Mouse (Mus musculus): Measurements from ENCODE around the gene Cdc42bpa.
A peak's percentile ranks its signal among the peaks of the same experiment; 100 is the strongest.

Gene Cdc42bpa

DNA sequence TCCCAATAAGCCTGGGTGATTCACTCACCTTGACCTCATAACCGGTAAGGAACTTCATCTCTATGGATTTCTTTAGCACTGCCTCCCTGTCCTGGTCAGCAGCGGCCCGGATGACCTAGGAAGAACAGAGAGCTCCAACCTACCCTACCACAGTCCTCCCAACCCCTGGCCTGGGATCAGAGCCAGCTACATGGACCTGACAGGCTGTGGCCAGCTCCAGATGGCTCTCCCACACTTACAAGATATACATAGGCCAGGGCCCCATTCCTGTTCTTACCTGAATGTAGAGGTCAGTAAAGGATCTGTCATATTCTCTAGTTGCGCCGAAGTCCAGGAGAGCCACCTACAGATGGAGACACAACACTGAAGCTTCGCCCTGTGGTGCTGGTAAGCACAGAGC lies 208.0 kb downstream of the Cdc42bpa start:
- no peak for TF ChIP-seq CTCF (conservative IDR thresholded peaks at IDR 0.05; ENCODE audit: low read length)
- no peak for TF ChIP-seq NANOG (IDR thresholded peaks at IDR 0.05; ENCODE audit: borderline replicate concordance, low read length)
- no peak for TF ChIP-seq POU5F1 (IDR thresholded peaks at IDR 0.05; ENCODE audit: borderline replicate concordance, low read length)
- Histone ChIP-seq H3K27me3 (ENCODE audit: insufficient read depth, low read length) (no peaks in the 10 kb centered on the region), H3K9me3 (ENCODE audit: low read length) (no peaks in the 10 kb centered on the region), H3K4me3 (replicated peaks; ENCODE audit: low read length) (no peak overlapping the region), H3K4me1 (replicated peaks; ENCODE audit: low read depth, low read length) (peaks cover 7% of the 10 kb centered on the region; the same call in 1 of the 2 replicates), H3K36me3 (ENCODE audit: insufficient read depth, low read length) (peaks cover 52% of the 10 kb centered on the region)

DNA sequence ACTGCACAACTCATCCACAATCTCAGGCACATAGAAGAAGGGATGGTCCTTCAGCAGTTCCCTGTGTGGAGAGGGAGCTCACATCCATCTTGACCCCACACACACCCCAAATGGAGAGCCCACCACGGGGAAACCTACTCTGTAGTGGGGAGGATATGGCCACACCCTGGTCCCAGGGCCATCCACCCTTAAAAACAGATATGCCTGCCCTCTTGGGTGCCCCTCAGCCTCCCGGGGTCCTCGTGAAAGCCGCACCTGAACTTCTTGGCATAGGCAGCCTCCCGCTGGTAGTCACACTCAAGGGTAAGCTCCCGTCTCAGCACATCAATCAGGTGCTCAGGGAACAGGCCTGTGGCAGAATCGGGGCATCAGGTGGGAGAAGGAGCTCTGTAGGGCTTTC lies 208.9 kb downstream of the Cdc42bpa start:
- H3K9me3 ChIP-seq (ENCODE audit: low read length), result no peaks in the 10 kb centered on the region
- TF ChIP-seq NANOG (IDR thresholded peaks at IDR 0.05; ENCODE audit: borderline replicate concordance, low read length) (no peak), CTCF (conservative IDR thresholded peaks at IDR 0.05; ENCODE audit: low read length) (no peak), POU5F1 (IDR thresholded peaks at IDR 0.05; ENCODE audit: borderline replicate concordance, low read length) (no peak)
- H3K4me1 ChIP-seq (replicated peaks; ENCODE audit: low read depth, low read length), result peaks cover 7% of the 10 kb centered on the region; the same call in 1 of the 2 replicates
- H3K27me3 ChIP-seq (ENCODE audit: insufficient read depth, low read length), result no peaks in the 10 kb centered on the region
- H3K4me3 ChIP-seq (replicated peaks; ENCODE audit: low read length), result no peak overlapping the region
- H3K36me3 ChIP-seq (ENCODE audit: insufficient read depth, low read length), result peaks cover 52% of the 10 kb centered on the region

DNA sequence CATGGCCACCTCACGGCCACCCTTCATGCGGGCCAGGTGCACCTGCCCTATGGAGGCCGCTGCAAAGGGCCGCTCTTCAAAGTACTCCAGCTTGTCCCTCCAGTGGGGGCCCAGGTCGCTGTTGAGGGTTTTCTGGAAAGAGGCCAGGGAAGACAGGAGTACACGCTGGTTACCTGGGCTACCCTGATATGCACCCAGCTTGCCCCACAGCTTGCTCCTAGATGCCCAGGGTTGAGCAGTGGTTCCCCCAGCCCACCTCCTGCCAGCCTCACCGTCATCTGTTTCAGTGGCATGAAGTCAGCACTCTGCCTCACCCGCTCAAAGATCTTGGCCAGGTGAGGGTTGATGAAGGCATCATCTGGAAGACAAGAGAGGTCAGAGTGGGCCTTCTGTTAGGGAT lies 209.8 kb downstream of the Cdc42bpa start:
- no peaks in the 10 kb centered on the region for H3K9me3 ChIP-seq (ENCODE audit: low read length)
- H3K4me1 ChIP-seq (replicated peaks; ENCODE audit: low read depth, low read length), result peaks cover 10% of the 10 kb centered on the region; the same call in 1 of the 2 replicates
- no peak overlapping the region for H3K4me3 ChIP-seq (replicated peaks; ENCODE audit: low read length)
- TF ChIP-seq POU5F1 (IDR thresholded peaks at IDR 0.05; ENCODE audit: borderline replicate concordance, low read length) (no peak), CTCF (conservative IDR thresholded peaks at IDR 0.05; ENCODE audit: low read length) (no peak), NANOG (IDR thresholded peaks at IDR 0.05; ENCODE audit: borderline replicate concordance, low read length) (no peak)
- peaks cover 52% of the 10 kb centered on the region for H3K36me3 ChIP-seq (ENCODE audit: insufficient read depth, low read length)
- no peaks in the 10 kb centered on the region for H3K27me3 ChIP-seq (ENCODE audit: insufficient read depth, low read length)

DNA sequence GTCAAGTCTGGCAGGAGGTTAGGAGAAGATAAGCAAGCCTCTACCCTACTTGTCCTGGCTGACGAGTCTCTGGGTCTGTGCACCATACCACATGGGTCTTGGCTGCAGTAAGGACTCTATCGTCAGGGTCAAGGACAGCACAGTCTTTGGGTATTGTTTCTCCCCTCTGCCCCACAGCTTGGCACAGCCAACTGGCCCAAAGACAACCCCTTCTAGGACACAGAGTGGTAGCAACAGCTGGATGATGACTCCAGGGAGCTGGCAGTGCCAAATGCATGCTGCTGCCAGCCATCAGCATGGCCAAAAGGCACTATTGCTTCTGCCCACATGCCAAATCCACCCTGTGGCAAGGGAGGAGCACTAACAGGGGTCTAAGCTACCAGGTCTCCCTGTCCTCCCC lies 211.6 kb downstream of the Cdc42bpa start:
- TF ChIP-seq NANOG (IDR thresholded peaks at IDR 0.05; ENCODE audit: borderline replicate concordance, low read length) (no peak), POU5F1 (IDR thresholded peaks at IDR 0.05; ENCODE audit: borderline replicate concordance, low read length) (no peak), CTCF (conservative IDR thresholded peaks at IDR 0.05; ENCODE audit: low read length) (no peak)
- Histone ChIP-seq H3K36me3 (ENCODE audit: insufficient read depth, low read length) (peaks cover 38% of the 10 kb centered on the region), H3K27me3 (ENCODE audit: insufficient read depth, low read length) (no peaks in the 10 kb centered on the region), H3K4me3 (replicated peaks; ENCODE audit: low read length) (no peak overlapping the region), H3K9me3 (ENCODE audit: low read length) (no peaks in the 10 kb centered on the region), H3K4me1 (replicated peaks; ENCODE audit: low read depth, low read length) (peaks cover 15% of the 10 kb centered on the region)

DNA sequence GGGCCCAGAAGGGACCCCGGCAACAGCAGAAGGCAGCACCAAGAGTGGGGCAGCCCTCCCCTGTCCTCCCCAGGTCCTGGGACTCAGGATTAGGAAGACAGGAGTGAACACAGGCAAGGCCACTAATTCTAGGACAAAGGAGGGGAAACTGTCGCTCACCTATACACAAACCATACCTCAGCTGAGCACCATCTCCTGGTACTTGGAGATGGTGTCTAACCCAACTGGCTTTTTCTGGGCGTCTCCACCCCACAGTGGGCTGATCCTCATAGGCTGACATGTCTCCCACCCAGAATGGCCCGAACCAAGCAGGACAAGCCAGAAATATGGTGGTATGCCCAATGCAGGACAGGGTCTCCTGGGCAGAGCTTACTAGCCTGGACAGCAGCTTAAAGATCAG lies 212.3 kb downstream of the Cdc42bpa start:
- Histone ChIP-seq H3K27me3 (ENCODE audit: insufficient read depth, low read length) (no peaks in the 10 kb centered on the region), H3K4me3 (replicated peaks; ENCODE audit: low read length) (no peak overlapping the region), H3K4me1 (replicated peaks; ENCODE audit: low read depth, low read length) (peaks cover 13% of the 10 kb centered on the region), H3K9me3 (ENCODE audit: low read length) (no peaks in the 10 kb centered on the region), H3K36me3 (ENCODE audit: insufficient read depth, low read length) (peaks cover 33% of the 10 kb centered on the region)
- TF ChIP-seq POU5F1 (IDR thresholded peaks at IDR 0.05; ENCODE audit: borderline replicate concordance, low read length) (no peak), NANOG (IDR thresholded peaks at IDR 0.05; ENCODE audit: borderline replicate concordance, low read length) (no peak)

DNA sequence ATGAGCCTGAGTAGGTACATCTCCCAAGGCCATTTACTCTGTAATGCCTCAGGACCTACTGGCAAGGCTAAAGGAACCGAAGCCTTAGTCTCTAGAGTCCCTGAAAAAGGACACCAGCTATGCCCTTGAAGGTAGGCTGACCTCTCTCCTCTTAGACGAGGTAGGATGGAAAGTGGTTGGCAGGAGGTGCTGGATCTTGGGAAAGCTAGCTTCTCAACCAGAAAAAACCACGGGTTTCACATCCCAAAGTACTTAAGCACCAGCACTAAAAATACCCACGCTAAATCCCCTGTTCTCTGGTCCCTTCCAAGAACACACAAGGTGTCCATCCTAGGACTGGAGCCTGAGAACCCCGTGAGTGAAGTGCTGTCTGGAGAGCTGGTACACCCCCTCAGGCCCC lies 212.7 kb downstream of the Cdc42bpa start:
- H3K36me3 ChIP-seq (ENCODE audit: insufficient read depth, low read length), result peaks cover 29% of the 10 kb centered on the region
- H3K9me3 ChIP-seq (ENCODE audit: low read length), result no peaks in the 10 kb centered on the region
- no peaks in the 10 kb centered on the region for H3K27me3 ChIP-seq (ENCODE audit: insufficient read depth, low read length)
- H3K4me1 ChIP-seq (replicated peaks; ENCODE audit: low read depth, low read length), result peaks cover 13% of the 10 kb centered on the region
- TF ChIP-seq CTCF (conservative IDR thresholded peaks at IDR 0.05; ENCODE audit: low read length) (no peak), NANOG (IDR thresholded peaks at IDR 0.05; ENCODE audit: borderline replicate concordance, low read length) (no peak), POU5F1 (IDR thresholded peaks at IDR 0.05; ENCODE audit: borderline replicate concordance, low read length) (no peak)
- no peak overlapping the region for H3K4me3 ChIP-seq (replicated peaks; ENCODE audit: low read length)

DNA sequence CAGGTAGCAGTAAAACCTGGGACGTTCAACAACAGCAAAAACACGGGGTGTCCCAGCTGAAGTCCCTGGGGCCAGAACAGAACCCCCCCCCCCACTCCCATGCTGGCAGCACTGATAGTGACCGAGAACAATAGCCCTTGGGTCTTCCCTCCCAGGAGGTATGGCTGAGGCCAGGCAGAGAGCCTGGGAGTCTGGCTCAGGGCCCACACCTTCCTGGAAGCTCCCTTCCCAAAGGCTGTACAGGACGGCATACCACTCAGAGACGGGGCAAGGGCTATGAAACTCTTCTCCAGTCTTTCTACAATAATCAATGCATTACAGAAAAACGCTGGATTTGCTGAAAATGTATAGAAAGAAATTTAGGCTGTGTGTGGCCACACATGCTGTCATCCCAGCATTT lies 214.4 kb downstream of the Cdc42bpa start:
- H3K4me1 ChIP-seq (replicated peaks; ENCODE audit: low read depth, low read length), result peaks cover 13% of the 10 kb centered on the region
- H3K4me3 ChIP-seq (replicated peaks; ENCODE audit: low read length), result no peak overlapping the region
- no peaks in the 10 kb centered on the region for H3K27me3 ChIP-seq (ENCODE audit: insufficient read depth, low read length)
- H3K9me3 ChIP-seq (ENCODE audit: low read length), result no peaks in the 10 kb centered on the region
- no peak for TF ChIP-seq POU5F1 (IDR thresholded peaks at IDR 0.05; ENCODE audit: borderline replicate concordance, low read length)
- TF ChIP-seq CTCF (conservative IDR thresholded peaks at IDR 0.05; ENCODE audit: low read length), result no peak
- no peak for TF ChIP-seq NANOG (IDR thresholded peaks at IDR 0.05; ENCODE audit: borderline replicate concordance, low read length)
- peaks cover 26% of the 10 kb centered on the region for H3K36me3 ChIP-seq (ENCODE audit: insufficient read depth, low read length)

DNA sequence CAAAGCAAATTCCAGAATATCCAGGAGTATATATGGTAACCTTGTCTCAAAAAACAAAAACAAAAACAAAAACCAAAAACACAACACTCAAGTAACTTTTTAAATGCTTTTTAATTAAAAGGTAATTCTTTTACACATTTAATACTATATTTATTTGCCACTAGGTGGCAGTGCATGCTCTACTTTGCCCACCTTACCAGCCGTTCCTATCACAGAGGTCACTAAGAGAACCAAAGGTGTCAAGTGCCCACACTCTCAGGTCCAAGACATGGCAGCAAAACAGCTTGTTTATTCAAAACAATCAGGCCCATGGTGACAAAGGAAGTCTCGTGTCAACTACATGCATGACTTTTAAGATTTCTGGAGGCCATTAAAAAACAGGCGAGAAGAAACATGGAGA lies 214.9 kb downstream of the Cdc42bpa start:
- H3K4me1 ChIP-seq (replicated peaks; ENCODE audit: low read depth, low read length), result peaks cover 13% of the 10 kb centered on the region
- TF ChIP-seq NANOG (IDR thresholded peaks at IDR 0.05; ENCODE audit: borderline replicate concordance, low read length) (no peak), CTCF (conservative IDR thresholded peaks at IDR 0.05; ENCODE audit: low read length) (peak; percentile 38)
- H3K9me3 ChIP-seq (ENCODE audit: low read length), result no peaks in the 10 kb centered on the region
- H3K4me3 ChIP-seq (replicated peaks; ENCODE audit: low read length), result no peak overlapping the region
- H3K36me3 ChIP-seq (ENCODE audit: insufficient read depth, low read length), result peaks cover 21% of the 10 kb centered on the region
- no peaks in the 10 kb centered on the region for H3K27me3 ChIP-seq (ENCODE audit: insufficient read depth, low read length)

DNA sequence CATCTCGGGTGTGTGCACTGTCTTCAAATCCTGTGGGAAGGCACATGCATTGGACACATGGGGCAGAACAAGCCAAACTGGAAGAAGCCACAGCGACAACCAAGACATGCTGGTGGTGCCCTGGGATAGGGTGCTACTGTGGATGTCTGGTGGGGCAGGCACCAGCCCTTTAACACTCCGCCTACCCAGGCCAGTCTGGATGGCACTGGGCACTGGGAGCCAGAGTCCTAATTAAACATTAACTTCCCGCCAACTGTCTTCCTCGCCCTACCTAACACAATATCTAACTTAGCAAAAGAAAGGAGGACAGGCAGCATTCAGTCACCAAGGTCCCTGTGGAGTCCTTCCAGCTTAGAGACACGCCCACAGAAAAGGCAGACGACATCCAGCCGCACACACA lies 215.4 kb downstream of the Cdc42bpa start:
- H3K4me1 ChIP-seq (replicated peaks; ENCODE audit: low read depth, low read length), result peaks cover 13% of the 10 kb centered on the region
- H3K27me3 ChIP-seq (ENCODE audit: insufficient read depth, low read length), result no peaks in the 10 kb centered on the region
- no peaks in the 10 kb centered on the region for H3K9me3 ChIP-seq (ENCODE audit: low read length)
- peaks cover 20% of the 10 kb centered on the region for H3K36me3 ChIP-seq (ENCODE audit: insufficient read depth, low read length)
- no peak for TF ChIP-seq POU5F1 (IDR thresholded peaks at IDR 0.05; ENCODE audit: borderline replicate concordance, low read length)
- no peak for TF ChIP-seq NANOG (IDR thresholded peaks at IDR 0.05; ENCODE audit: borderline replicate concordance, low read length)
- no peak for TF ChIP-seq CTCF (conservative IDR thresholded peaks at IDR 0.05; ENCODE audit: low read length)
- H3K4me3 ChIP-seq (replicated peaks; ENCODE audit: low read length), result 0 out of 2 replicates have a peak overlapping the region, but pooled peaks have one; percentile 3
